Mouse (Mus musculus) monocyte, adult 5-6 weeks (primary cell): Measurements from ENCODE around the gene Rxfp4. TPM values are rescaled to one million over a fixed set of nuclear protein-coding genes. Genes with fewer than 3 reads are reported as not detected.

Source experiments
- ATAC-seq: fragments of 153-309, 156-312 bp; replicated peaks from 2 replicates; pipeline ENCODE4 v1.8.0; 2017; ENCODE audit warnings: mild to moderate bottlenecking; ENCODE audit not compliant: low TSS enrichment, insufficient number of reproducible peaks, severe bottlenecking, poor library complexity, low FRiP score
- total RNA-seq: library from RNA; stranded (forward); fragments of 200-1000, 200-491, 200-594 nt; gene quantifications from 3 replicates; pipeline ENCODE4 v1.2.3, GENCODE M21; 2017

The Rxfp4 gene
- total RNA-seq, 1 experiment from 2014 or later, result not detected

DNA sequence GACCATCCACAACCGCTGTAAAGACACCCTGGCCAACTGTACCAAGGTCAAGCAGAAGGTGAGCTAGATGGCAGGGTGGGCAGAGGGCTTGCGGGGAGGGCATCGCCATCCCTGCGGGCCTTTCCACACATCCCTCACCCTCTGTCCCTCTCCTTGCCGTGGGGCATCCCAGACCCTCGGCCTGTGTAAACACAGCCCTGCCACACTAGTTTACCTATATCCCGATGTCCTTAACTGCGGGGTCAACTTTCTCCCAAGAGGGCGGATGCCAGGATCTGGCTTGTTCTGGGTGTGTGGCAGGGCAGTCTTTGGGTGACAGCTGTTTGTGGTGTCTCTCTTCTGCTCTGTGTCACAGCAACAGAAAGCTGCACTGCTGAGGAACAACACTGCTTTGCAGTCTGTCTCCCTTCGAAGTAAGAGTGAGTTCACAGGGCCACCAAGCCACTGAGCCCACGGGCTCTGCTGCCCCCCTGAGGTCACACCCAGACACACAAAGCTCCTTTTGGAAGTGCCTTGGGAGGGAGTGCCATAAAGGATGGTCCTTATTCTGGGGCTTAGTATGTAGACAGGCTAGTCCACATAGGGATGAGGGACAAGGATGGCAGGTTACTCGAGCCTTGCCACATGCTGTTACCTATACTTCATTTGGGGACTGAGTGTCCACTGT, 20.9 kb downstream of the Rxfp4 start:
- peak; percentile 20; the same call in 1 of the 2 replicates for ATAC-seq

DNA sequence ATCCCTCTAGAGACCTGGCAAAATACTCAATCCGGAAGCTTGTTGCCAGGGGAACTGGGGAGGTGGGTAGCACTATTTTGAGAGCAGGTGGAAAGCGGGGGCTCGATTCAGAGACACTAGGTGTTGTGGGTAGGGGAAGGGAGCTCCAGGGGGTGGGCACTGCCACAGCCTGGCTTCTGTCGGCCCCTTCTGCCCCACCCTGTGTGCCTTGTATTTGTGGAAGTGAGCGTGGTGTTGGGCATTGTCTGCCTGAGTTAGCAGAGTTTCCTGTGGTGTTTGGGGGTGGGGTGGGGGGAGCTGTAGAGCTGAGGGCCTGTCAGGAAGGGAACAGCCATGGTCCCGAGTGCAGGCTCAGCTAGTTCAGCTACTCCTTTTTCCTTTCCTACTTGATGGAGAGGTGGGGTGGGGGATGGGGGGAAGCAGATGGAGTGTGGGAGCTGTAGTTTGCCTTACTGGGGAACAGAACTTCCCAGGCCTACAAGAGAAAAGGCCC, 22.0 kb downstream of the Rxfp4 start:
- no peak for ATAC-seq

DNA sequence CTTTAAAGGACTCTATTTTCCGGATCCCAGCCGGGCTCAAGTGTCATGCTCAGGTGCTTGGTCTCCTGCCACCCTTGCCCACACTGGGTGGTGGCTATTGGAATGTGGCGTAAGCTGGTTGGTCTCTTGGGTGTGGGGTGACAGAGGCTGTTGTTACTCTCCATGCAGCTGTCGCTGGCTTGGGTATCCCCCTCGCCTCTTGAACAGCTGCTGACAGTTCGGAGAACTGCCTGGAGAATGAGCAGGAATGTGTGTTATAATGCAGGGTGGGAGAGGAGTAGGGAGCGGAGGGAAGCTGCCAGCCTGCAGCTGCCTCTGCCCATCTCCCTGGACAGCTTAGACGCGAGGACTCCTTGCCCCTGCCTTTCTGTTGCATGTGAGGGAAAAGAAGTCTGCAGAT, 22.9 kb downstream of the Rxfp4 start:
- ATAC-seq, result no peak

DNA sequence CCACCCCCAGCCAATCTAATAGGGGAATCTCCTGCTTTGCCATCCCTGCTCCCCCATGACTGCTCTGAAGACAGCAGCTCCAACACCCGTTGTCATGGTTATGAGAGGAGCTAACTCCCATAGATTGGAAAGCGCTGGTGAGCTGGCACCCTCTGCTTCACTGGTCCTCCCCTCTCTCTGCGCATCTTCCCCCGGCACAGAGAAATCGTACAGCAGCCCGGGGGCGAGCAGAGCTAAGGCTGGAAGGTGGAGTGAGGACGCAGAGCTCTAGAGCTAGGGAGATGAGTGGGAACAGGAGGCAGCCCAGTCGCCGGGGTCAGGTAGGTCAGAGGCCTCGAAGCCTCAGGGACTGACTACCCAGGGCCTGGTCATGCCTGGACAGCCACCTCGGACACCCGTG, 23.7 kb downstream of the Rxfp4 start:
- ATAC-seq, result no peak

DNA sequence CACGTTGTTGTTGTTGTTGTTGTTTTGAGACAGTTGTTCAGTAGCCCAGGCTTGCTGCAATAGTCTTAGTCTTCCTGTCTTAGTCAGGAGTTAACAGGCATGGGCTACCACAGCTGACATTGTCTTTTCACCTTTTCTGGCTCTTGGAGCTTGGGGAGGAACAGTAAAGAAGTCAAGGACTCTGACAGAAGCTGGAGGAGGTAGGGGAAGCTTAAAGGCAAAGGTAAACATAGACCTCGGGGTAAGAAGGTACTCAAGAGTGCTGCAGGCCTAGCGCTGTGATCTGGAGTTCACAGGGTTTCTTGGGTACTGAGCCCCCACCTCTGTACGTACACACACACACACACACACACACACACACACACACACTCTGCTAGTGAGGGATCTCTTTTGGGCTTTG, 24.2 kb downstream of the Rxfp4 start:
- ATAC-seq, result no peak

DNA sequence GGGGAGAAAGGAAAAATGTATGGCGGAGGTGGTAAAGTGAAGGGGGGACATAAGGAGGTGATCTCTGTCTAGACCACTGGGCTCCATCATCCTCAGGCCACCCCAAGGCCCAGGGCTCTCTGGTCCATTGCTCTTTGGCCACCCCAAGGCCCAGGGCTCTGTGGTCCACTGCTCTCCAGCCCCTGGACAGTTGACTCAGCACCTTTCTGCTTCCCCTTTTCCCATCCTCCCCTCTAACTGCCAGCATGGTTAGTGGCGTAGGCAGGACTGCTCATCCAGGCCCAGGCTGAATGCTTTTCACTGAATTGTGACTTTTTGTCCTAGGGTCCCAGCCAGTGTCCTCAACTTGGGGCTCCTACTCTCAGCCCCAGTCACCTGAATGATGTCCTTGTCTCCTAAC, 25.4 kb downstream of the Rxfp4 start:
- ATAC-seq, result no peak

DNA sequence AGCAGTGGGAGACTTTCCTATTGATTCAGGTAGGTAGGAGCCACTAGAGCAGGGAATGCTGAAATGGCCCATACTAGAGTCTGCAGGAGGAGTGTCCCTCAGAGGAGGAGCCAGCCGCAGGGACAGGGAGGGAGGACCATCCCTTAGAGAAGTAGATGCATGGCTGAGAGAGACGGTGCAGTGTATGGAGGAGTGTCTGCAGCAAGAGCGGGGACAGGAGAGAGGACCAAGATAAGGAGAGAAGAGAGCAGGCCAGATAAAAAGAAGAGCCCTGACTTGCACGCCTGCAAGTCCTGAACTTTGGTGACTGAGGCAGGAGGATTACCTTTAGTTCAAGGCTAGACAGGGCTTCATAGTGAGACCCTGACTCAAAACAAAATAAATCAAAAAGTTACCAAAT, 25.8 kb downstream of the Rxfp4 start:
- no peak for ATAC-seq

DNA sequence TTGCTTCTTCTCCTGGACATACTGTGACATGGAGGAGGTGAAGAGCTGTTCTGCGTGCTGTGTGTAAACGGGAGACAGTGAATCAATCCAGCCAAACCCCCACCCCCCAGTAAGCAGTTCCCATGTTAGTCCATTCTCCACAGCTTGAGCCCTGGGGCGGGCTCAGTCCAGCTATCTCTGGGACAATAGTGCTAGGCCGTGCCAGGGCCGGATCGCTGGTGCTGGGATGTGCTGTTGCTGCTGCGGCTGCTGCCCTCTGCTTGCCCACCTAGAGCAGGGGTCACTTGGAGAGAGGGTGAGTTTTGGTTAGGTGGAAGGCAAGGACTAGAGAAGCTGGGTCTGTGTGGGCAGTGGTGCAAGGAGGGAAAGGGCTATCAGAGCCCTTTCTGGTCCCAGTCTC, 26.6 kb downstream of the Rxfp4 start:
- no peak for ATAC-seq

DNA sequence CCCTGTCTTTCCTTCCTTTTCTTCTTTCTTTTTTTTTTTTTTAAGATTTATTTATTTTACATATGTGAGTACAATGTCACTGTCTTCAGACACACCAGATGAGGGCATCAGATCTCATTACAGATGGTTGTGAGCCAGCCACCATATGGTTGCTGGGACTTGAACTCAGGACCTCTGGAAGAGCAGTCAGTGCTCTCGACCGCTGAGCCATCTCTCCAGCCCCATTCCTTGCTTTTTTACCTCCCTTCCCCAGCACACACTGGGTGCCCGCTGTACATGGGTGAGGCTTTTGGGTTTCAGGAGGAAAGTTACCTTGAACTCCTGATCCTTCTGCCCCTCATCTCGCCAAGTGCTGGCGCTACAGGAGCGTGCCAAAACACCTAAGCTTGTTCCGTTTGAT, 27.4 kb downstream of the Rxfp4 start:
- ATAC-seq, result no peak

DNA sequence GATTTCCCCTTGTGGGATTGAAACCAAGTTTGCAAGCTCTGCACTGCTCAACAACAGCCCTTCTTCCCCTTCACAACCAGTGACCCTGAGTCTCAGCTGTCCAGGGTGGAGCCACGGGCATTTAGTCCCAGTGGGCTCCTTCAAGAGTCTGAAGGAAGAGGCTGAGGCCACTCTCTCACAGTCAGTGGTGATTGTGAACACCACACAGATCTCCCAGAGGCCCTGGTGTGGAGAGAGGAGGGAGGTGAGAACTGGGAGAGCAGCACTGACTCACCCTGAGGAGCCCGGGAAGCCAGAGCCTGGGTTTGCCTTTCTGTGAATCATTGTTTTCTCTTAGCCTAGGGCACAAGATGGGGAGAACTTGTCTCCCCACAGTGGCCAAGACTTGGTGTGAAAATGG, 28.0 kb downstream of the Rxfp4 start:
- ATAC-seq, result no peak

DNA sequence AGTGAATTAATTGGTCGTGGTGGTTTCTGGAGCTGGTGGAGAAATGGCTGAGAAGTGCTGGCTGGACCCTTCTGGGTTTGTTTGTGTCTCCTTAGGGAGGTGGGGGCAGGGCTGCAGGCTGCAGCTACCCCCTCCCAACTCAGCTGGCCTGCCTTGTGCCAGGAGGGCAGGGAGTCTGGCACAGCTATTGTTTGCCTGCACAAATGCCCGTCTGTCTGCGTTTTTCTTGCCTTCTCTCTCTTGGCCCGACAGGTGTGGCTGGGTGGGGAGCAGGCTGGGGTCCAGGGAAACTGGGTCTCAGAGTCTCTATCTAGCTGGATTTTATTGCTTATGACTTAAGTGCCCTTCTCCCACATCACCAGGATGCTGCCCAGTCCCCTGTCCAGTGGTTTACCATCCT, 28.6 kb downstream of the Rxfp4 start:
- ATAC-seq, result no peak

DNA sequence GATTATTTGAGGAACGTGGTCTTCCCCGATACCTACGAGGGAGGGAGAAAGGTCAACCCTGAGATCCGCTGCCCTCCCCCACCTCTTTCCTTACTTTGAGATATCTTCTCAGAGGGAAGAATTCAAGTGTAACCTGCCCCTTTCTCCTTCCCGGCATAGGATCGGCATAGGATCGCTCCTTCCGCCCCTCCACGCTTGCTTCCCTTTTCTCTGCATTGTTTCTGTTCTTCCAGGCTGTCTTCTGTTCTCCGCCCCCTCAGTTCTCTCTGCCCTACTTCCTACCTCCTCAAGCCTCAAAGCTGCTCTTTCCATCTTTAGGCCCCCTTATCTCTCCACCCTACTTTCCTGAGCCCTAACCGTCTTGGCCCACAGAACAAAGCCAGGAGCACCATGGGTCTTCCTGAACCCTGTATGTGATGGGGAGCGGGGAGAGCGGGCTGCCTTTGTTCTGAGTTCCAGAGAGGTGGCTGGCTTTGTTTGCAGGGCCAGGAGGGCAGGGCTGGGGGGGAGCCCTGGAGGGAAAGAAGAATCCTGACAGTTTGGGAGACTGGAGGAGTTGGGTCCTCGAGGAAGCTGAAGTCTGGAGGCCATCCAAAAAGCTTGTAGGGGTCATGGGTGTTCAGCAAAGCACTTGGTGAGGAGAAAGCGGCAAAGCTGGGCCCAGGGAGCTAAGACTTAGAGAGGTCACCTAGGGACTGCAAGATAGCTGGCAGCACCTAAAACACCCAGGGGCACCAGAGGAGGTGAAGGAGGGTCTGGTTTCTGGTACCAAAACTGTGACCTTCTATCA, 29.4 kb downstream of the Rxfp4 start:
- ATAC-seq, result no peak

DNA sequence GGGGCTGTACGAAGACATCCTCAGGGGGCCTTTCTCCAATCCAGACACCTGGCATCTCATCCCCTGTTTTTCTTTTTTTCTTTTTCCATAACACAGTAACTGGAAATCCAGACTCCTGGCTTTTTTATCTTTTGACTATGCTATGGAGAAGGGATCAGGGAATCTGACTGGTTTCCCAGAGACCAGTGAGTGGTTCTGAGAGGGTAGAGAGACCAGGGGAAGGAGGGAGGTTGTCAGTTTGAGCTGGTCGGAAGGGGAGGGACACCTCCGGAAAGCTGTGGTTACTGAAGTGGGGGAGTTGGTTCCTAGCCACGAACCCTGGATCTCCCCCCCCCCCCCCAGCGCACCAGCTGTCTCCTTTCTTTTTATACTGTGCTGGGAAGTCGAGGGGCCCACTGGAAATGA, 30.0 kb downstream of the Rxfp4 start:
- ATAC-seq, result no peak

DNA sequence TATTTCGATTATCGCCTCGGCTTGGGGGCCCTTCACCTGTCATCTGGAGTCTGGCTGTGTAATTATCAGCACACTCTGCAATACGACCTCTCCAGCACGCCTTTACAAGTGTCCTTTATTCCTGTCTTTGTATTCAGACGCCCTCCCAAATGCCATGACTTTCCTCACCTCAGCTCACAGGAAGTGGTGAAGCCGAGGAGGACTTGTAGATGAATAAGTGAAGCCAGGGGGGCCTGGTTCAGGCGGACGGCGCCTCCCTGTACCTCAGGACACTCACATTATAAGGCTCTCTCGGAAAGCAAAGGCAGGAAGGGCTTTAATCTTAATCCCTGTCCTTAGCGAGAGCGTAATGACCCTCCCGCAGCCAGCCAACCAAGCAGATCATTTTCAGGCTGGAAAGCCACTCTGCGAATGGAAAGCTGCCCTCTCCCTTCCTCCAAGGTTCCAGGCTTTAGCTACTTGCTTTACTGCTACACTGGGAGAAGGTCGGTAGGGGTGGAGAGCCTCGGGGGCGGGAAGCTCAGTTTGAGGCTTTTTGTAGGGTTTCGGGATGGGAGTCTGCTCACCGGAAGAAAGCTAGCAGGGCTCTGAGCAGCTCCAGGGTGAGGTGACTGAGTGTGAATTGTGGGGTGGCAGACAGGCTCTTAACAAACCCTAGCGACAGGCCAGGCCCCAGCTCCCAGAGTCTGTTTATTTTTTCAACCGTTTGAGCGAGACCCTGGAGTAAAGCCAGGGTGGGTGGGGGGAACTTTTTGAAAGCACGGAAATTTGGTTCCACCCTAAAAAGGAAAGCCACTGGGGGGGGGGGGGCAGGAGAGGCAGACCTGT, 30.6 kb downstream of the Rxfp4 start:
- no peak for ATAC-seq

DNA sequence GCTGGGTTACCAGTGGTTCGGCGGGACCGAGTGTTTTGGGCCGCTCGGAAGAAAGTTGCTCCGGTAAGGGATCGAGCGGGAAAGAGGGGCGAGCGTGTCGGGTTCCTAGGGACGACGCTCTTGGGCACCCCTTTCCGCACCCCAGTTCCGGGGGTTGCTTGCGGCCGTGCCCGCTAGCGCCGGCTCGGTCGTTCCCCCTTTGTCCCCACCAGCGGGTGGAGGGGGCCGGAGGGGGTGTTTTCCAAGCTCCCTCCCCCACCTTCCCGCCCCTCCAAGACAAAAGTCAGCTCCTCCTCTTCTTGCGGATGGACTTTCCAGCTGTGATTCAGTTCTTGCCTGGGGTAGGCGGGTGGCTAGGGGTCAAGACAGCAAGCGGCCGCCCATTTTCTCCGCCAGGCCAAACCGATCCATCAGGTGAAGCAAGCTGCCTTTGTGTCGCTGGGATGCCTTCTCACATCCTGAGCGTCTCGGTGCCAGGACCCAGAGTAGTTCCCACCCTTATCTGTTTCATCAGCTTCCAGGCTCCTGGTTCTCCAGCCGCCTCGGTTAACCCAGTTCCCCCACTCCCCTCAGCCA, 31.3 kb downstream of the Rxfp4 start:
- ATAC-seq, result no peak

DNA sequence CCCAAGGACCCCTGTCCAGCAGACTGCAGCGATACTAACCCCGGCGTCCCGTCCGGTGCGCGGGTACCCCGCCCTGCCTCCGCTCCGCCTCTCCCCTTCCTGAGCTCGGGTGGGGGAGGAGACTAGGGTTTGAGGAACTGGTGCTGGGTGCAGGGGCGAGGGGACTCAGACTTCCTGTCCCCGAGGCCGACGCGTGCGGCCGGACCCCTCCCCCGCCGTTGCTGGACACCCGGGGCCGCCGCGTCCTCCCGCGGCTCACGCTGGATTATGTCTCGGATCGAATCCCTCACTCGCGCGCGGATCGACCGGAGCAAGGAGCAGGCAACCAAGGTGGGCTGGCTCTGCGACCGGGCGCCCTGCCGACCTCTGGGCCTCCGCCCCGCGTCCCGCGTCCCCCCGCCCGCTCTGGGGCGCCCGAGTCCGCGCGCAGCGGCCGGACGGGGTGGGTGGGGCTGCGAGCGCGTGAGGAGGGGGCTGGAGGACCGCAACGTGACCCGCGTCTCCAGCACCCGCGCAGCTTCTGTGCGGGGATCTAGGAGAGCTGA, 31.9 kb downstream of the Rxfp4 start:
- ATAC-seq, result peak; percentile 66

DNA sequence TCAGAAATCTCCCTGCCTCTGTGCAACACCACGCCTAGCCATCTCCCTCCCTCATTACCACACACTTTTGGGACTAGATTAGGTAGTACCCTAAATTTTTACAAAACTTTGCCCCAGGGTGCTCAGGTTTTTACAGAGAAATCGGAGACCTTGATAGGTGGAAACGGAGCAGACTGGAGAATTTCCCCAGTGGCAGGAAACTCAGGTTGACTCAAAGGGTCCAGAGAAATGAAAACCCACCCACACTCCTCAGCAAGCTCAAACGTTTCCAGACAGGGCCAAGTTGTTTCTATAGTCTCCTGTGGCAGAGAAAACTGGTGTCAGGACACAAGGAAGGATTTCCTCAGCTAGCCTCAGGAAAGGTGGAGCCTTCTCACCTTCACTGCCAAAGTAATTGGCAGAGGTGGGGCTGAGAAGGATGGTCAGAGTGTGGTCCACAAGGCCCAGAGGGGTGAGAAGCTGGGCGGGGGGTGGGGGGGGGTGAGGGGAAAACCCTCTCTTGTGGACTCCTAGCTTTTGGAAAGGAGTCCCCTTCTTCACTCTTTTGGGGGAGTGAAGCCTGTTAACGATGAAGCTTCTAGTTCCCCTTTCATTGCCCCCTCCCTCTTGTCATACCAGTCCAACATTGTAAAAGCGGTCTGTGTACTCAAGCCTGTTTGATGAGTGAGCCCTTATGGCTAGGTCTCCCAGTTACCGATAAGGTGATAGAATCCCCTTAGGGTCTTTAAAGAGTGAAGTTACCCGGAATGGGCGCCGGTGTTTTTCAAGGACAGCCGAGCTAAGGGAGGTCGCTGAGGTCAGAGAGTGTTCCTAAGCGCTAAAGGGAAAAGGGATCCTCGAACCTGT, 32.6 kb downstream of the Rxfp4 start:
- ATAC-seq, result no peak
